Mouse (Mus musculus): ENCODE data around the gene Pkn2. TPM values are rescaled to one million over a fixed set of nuclear protein-coding genes. Genes with fewer than 3 reads are reported as not detected.
A peak's percentile ranks its signal among the peaks of the same experiment; 100 is the strongest.

The Pkn2 gene
- total RNA-seq, 2 experiments from 2014 or later, result 51.3 to 51.9 TPM

- ATAC-seq (replicated peaks; ENCODE audit: poor library complexity), result peak; percentile 76
These were observed 47.0 kb downstream of the Pkn2 start for GRCm38 (mm10) chr3:142834761-142835160.

DNA sequence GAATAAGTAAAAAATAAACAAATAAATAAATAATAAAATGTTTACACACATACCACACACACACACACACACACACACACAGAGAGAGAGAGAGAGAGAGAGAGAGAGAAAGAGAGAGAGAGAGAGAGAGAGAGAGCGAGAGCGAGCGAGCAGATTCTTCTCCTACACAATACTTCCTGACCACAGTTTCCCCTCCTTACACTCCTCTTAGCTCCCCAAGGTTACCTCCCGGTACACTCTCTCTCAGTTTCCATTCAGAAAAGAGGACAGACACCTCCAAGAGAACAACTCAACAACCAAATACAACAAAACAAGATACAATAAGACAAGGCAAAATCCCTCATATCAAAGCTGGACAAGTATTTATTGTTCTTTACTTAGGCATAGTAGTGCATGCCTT is 47.8 kb downstream of the Pkn2 start:
- ATAC-seq (replicated peaks; ENCODE audit: poor library complexity), result peak; percentile 51

GRCm38 (mm10) chr3:142832910-142833309 is 48.9 kb downstream of the Pkn2 start:
- no peak for ATAC-seq (replicated peaks; ENCODE audit: poor library complexity)

- no peak for ATAC-seq (replicated peaks; ENCODE audit: poor library complexity)
These were observed 55.2 kb downstream of the Pkn2 start for GRCm38 (mm10) chr3:142826449-142827146.

DNA sequence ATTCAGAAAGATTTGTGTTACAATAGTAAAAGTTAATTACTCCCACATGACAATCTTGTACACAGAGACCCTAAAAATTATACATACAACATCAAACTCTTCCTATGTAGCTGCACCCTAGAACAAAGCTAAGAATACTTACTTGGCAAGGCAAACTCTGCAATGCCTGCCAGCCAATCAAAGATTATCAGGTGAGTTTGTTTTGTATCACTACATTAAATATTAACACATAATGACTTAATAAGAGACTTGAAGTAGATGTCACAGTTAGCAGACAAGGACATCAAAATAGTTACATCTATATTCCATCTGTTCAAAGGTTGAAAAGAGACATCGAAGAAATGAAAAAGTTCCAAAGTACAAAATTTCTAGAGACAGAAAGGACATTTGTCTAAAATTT is 58.2 kb downstream of the Pkn2 start:
- no peak for ATAC-seq (replicated peaks; ENCODE audit: poor library complexity)

DNA sequence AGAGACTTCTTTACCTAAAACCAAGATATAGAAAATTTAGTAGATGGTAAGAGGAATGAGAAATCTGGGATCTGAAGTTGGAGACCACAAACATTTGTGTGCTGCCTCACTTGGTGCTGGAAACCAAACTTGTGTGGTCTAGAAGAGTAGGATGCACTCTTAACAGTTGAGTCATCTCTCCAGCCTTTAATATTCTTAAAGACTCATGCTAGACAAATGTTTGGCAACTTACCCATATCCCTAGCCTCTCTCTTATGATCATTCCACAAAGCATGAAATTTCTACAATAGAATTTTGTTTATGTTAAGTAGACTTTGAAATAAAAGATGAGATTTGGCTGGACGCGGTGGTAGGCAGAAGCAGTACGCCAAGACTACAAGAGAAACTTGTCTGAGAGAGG is 64.3 kb downstream of the Pkn2 start:
- ATAC-seq (replicated peaks; ENCODE audit: poor library complexity), result no peak

DNA sequence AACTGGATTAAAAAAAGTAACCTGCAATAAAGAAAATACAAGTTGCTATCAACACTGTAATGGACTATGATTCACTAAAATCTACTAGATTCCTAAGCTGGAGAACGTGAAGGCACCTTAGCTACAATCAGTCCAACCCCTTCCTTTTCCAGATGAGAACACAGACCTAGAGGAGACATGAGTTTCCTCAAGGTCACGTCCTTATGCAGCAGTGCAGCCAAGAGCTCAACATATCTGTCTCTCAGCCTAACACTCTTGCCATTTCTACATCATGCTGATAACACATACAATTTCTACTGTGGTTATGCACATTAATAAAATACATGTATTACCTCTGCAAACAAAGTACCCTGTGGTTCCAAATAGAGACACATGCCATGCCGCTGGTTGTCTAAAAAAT is 70.2 kb downstream of the Pkn2 start:
- no peak for ATAC-seq (replicated peaks; ENCODE audit: poor library complexity)

GRCm38 (mm10) chr3:142795587-142795986 is 86.2 kb downstream of the Pkn2 start:
- ATAC-seq (replicated peaks; ENCODE audit: poor library complexity), result no peak

DNA sequence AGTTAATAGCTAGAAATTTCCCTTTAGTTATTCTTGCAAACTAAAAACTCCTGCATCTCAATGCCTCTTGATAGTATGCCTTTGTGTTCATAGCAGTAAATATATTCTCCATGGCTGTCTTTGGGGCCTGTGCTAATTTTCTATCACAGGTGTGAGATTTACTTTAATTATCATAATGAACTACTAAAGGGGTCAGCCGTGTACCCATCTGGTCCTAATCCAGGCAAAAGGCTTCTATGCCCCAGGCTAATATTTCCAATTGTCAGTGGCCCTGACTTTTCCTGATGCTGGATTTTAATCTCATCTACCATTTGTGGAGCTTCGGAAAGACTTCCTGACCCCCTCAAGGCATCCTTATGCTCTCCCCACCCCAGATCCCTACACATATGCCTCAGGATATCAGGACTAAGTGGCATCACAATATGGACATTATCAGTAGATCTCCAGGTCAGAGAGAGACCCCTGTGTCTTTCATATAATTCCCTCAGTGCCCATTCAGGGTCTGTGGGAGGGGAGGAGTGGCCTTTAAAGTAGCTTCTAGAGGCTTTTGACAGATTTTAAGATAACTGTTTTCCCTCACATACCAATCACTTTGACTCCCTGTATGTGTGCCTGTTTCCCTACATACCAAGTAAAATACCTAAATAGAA is 95.3 kb downstream of the Pkn2 start:
- ATAC-seq (replicated peaks; ENCODE audit: poor library complexity), result no peak

GRCm38 (mm10) chr3:142777227-142777626 is 104.6 kb downstream of the Pkn2 start:
- ATAC-seq (replicated peaks; ENCODE audit: poor library complexity), result peak; percentile 56

DNA sequence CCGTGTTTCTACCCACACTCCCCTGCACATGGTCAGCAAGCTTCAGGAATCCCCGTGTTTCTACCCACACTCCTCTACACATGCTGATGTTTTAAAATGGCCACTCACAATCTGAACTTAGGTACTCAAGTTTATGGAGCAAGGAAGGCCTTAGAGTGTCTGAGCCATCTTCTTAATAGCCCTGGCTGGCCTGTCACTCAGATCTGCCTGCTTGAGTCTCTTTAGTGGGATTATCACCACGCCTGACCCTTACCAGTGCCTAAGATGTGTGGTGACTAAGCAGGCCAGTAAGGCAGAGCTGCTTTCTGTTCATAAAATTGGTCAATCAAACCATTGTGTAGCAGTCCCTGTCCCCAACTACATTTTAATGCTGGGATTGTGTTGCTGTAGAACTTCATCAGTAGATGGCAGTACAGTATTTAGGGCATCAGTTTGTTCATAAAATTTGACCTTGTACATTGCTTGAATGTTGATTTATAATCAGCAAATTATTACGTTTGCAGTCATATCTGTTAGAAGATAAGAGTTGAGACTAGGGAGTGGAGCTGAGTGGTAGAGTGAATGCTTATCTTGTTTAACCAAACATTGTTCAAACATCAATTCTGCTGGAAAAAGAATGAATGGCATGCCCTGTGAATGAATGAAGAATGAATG is 108.1 kb downstream of the Pkn2 start:
- peak; percentile 60 for ATAC-seq (replicated peaks; ENCODE audit: poor library complexity)

- no peak for ATAC-seq (replicated peaks; ENCODE audit: poor library complexity)
These were observed 111.3 kb downstream of the Pkn2 start for GRCm38 (mm10) chr3:142770518-142770917.

- no peak for ATAC-seq (replicated peaks; ENCODE audit: poor library complexity)
These were observed 113.3 kb downstream of the Pkn2 start for GRCm38 (mm10) chr3:142768498-142768897.

DNA sequence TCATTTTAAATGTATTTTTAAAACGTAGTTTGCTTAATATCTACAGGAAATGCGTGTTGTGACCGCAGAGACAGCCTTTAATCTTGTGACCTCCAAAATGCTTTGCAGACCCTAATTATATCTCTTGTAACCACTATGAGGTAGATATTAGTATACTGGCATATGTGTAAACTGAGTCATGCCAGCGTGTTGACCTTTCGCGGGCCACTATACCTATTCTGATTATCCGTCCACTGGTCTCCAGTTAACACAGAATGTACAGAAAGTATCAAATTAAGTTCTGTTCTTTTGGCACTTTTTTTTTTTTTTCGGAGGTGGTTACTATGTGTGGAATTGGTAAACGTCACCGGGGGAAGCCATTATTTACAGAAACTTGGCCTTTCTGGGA is 116.0 kb downstream of the Pkn2 start:
- ATAC-seq (replicated peaks; ENCODE audit: poor library complexity), result no peak

- ATAC-seq (replicated peaks; ENCODE audit: poor library complexity), result peak; percentile 83
These were observed 116.6 kb downstream of the Pkn2 start, which contains the start of gene Gtf2b for GRCm38 (mm10) chr3:142764995-142765777. Gene Gtf2b, plus strand, starts transcription at chr3:142765045.

- no peak for ATAC-seq (replicated peaks; ENCODE audit: poor library complexity)
These were observed 121.4 kb downstream of the Pkn2 start for GRCm38 (mm10) chr3:142760356-142760755.

- ATAC-seq (replicated peaks; ENCODE audit: poor library complexity), result no peak
These were observed 123.2 kb downstream of the Pkn2 start for GRCm38 (mm10) chr3:142758593-142758992.

DNA sequence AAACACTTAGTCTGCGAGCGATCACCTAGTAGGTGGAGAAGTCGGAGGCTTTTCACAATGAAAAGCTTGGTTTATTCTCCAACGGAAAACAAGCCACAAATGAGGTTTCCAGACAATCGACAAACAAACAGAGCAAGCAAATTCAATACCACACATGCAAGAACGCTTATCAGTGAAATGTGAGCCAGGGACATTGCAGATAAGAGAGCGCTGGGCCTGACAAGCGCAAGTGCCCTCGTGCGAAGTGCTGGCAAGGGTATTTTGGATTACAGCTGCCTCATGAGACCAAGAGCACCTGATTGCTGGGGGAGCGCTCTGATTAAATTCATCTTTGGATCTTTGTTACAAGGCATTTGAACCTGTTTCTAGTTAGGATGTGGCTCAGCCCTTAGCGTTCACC is 124.0 kb downstream of the Pkn2 start:
- peak; percentile 98 for ATAC-seq (replicated peaks; ENCODE audit: poor library complexity)

DNA sequence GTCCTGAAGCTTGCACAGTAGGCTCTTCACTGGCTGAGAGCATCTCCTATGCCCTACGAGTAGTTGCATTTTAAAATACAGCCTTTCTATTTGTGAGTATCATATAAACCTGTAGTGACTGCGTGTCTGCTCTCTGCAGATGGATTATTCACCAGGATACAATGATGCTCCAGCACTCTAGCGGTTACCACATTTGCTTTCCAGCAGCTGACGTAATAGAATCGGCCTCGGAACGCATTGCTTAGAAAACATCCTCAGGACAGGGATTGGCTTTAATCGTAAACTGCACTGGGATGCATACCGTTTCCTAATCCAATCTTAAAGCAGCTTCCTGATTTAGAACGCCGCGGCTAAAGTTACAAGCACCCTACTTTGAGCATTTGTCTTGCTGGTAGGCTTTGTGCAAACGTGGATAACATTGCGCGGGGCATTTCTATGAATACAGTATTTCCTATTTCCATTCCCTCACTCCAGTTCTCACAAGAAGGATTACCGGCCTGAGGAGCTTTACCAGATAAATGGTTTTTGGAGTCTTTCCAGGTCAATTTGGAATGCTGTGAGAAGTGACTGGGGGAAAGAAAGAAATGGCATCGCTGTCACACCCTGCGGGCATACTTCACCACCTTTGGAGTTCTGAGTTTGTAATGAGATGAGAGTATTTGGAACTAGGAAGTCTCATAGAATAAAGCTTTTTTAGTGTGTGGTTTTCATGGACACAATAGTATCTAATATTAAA is 126.5 kb downstream of the Pkn2 start:
- no peak for ATAC-seq (replicated peaks; ENCODE audit: poor library complexity)

GRCm38 (mm10) chr3:142749131-142749530 is 132.7 kb downstream of the Pkn2 start:
- no peak for ATAC-seq (replicated peaks; ENCODE audit: poor library complexity)

- ATAC-seq (replicated peaks; ENCODE audit: poor library complexity), result no peak
These were observed 134.1 kb downstream of the Pkn2 start for GRCm38 (mm10) chr3:142747673-142748072.
